Mouse (Mus musculus) erythroblast, embryonic 14.5 days (primary cell): Measurements from ENCODE around the gene Il23r.

Experiments used
- GATA1 ChIP-seq: IDR thresholded peaks from 2 replicates; pipeline ENCODE4 v1.6.1; 2012; ENCODE audit warnings: low read length, inconsistent platforms, mixed read lengths
- TAL1 ChIP-seq: IDR thresholded peaks from 3 replicates; pipeline ENCODE4 v1.6.1; 2012; ENCODE audit warnings: low read length, inconsistent platforms, mixed read lengths

- TF ChIP-seq GATA1 (no peak), TAL1 (no peak)
Measured at GRCm38 (mm10) chr6:67535005-67535776, 43.5 kb upstream of the Il23r start.
